Mouse (Mus musculus): ENCODE measurements around the gene Vcl.

The Vcl gene

DNA sequence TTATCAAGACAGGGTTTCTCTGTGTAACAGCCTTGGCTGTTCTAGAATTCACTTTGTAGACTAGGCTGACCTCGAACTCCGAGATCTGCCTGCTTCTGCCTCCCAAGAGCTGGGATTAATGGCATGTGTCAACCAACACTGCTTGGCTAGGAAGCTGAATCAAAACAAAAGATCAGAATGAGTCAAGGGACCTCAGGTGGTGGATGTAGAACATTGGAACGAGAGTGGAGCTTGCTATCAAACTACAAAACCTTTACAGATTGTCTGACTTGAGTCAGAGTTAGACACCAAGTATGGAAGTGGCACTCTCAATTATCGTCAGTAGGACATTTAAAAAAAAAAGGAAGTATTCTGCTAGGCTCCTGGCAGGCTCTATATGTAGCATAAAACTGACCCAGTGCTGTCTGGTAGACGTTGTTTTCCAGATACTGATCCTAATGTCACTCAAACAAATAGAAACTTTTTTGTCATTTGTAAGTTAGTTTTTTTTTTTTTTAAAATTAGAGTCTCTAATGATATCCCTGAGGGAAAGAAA, 84.7 kb downstream of the Vcl start:
- no peak for DNase-seq (ENCODE audit: low spot score in 2 of 2)

GRCm38 (mm10) chr14:21017871-21018270, 88.7 kb downstream of the Vcl start:
- DNase-seq (ENCODE audit: low spot score in 2 of 2), result no peak

DNA sequence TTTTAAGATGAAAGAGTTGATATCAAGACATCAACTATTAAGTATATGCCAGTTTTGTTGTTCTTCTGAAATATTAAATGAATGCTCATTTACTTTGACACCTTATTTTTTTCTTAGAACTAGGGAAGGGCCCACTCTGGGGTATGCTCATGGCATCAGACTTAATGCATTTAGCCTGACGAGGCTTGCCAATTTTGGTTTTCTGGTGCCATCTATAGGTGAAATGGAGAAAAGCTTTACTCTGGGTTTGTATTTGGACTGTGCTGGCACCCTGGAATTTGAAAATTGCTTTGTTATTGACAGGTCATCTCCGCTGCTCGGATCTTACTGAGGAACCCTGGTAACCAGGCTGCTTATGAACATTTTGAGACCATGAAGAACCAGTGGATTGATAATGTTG, 89.8 kb downstream of the Vcl start:
- no peak for DNase-seq (ENCODE audit: low spot score in 2 of 2)

DNA sequence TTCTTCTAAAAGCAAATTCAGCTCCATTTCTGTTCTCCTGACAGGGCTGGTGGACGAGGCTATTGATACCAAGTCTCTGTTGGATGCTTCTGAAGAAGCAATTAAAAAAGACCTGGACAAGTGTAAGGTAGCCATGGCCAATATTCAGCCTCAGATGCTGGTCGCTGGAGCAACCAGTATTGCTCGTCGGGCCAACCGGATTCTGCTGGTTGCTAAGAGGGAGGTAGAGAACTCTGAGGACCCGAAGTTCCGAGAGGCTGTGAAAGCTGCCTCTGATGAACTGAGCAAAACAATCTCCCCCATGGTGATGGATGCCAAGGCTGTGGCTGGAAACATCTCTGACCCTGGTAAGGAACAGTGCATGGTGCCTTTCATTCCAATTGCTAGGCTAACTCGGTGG, 91.2 kb downstream of the Vcl start:
- peak in 1 of 2 experiments; percentile 49 for DNase-seq (ENCODE audit: low spot score in 2 of 2)

DNA sequence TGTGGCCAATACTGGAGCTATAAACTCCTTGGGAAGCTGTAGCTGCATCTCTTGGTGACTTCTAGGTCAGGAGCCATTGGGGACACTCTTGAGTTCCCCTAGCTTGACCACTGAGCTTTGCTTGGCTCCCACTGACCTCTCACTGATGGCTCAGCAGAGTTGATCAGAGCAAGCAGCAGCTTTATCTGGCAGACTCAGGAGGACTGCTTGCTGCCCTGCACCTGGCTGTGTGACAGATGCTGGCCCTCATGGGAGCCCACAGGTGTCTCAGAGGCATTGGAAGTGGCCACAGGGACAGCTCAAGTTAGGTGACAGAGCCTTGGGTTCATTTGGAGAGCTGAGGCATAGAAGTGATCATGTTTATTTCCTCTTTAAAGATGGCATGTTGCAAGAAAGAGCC, 98.3 kb downstream of the Vcl start:
- no peak for DNase-seq (ENCODE audit: low spot score in 2 of 2)

- DNase-seq (ENCODE audit: low spot score in 2 of 2), result no peak
Observed at GRCm38 (mm10) chr14:21029025-21029659, 99.9 kb downstream of the Vcl start.

DNA sequence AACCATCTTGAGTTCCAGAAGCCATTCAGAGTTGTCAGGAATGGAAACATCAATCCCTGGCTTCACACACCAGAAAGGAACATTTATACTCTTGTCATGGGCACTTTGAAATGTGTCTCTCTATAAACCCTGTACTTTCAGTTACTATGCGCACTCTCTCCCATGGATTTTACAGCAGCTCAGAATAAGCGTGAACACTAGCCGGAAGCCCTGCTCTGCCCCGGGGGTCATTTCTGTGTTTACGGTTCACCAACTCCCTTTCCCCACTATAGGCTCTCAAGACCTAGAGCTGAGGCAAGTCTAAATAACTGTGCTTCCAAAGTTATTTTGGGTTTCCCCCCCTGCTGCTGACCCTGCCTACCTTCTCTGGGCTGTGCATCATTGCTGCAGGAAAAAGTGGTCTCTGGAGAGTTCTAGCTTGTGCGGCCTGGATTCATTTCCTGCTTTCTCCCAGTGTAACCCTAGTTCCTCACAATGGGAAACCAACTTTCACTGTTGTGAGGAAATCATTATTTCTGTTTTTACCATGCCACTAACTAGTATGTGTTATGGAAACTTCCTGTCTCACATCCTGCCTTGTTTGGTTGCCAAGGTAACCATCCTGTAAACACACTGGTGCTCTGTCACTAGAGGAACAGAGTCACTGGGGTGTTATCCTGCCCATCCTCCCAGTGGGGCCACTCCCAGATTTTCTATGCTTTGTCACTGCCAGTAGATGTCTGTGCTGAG, 102.7 kb downstream of the Vcl start:
- DNase-seq (ENCODE audit: low spot score in 2 of 2), result no peak

GRCm38 (mm10) chr14:21034271-21034670, 105.1 kb downstream of the Vcl start:
- no peak for DNase-seq (ENCODE audit: low spot score in 2 of 2)

DNA sequence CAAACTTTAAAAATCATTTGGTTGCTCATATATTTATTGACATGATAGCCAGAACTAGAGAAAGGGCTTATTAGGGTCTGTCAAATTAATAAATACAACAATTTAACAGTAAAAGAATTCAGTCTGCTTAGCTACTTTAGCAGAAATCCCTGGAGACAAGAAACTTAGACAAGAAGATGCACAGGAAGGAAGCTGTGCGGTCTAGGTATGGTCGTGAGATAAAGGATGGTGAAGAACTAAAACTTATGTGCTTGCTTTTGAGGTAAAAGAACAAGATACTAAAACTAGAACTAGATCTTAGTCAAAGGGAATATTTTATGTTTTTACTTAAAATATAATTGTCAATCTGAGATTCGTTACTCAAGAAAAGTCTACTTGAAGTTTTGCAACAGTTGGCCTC, 105.6 kb downstream of the Vcl start:
- no peak for DNase-seq (ENCODE audit: low spot score in 2 of 2)

DNA sequence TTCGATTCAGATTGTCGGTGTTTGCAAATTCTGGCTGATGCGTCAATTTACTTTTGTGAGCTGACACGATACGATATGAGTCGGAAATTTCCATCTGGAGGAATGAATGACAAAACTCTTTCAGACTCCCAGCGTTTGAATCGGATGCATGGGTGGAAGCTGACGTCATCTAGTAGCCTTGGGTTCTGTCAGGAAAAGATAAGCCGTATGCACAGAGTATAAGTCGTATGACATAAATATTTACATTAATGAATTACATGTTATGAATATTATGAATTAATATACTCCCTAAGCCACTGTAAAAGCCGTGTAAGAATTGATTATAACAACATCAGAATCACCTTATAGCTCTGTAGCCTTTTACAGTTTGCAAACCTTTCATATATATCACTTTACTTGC, 109.9 kb downstream of the Vcl start:
- no peak for DNase-seq (ENCODE audit: low spot score in 2 of 2)

DNA sequence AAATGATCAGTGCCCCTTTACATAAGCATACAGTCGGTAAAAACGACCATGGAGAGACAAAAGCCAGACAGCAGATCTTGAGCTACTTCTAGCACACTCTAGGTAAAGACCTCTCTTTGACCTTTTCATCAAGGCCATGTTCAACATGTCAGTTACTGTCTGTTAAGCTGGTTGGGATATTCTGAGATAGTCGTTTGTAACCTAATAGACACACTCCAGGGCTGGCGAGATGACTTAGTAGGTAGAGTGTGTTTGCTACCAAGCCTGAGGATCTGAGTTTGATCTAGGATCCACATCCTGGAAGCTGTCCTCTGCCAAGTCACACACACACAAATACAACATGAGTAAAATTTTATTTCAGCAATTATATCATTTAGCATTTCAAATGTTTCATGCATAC, 110.4 kb downstream of the Vcl start:
- DNase-seq (ENCODE audit: low spot score in 2 of 2), result no peak

DNA sequence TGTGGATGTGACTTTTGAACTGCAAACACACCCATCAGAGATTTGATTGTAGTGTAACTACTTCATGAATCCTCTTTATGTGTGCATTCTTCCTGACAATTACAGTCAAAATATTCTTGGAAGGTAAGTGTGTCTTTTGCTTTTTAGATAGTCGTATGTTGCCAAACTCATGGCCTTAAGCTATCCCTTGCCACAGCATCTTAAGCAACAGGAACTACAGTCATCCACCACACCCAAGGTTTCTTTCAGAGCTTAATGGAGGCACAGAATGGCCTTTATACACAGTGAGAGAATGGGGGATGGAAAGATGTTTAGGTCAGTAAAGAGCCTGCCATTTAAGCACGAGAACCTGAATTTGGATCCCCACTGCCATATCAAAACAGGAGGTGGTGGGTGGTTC, 118.6 kb downstream of the Vcl start:
- DNase-seq (ENCODE audit: low spot score in 2 of 2), result no peak

DNA sequence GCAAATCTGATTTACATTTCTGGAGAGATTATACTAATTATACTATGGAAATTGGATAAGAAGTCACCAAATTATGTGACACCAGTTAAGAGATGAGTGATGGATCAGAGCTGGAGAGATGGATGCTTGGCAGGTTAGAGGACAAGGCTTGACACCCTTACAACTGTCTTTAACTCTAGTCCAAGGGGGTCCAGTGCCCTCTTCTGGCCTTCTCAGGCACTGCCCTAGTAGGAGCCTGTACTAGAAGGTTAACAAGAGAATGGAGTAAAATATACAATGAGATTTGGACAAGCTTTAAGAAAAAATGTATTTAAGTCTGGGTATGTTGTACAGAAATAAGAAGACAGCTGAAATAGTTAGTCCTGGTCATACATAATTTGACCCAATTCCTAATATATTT, 119.7 kb downstream of the Vcl start:
- no peak for DNase-seq (ENCODE audit: low spot score in 2 of 2)

DNA sequence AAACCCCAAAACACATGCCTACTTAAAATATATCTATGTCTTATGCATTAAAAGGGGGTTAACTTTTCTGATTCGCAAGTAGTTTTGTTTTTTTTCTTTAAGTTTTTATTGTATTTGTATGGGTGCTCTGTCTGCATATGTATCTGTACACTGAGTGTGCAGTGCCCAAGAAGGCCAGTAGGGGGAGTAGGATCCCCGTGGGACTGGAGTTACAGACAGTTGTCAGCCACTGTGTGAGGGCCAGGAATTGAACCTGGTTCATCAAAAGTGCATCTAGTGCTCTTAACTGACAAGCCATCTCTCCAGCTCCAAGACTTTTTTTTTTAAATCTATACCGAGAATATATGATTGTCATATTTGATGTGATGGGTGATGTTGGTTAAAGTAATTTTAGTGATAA, 121.5 kb downstream of the Vcl start:
- no peak for DNase-seq (ENCODE audit: low spot score in 2 of 2)

DNA sequence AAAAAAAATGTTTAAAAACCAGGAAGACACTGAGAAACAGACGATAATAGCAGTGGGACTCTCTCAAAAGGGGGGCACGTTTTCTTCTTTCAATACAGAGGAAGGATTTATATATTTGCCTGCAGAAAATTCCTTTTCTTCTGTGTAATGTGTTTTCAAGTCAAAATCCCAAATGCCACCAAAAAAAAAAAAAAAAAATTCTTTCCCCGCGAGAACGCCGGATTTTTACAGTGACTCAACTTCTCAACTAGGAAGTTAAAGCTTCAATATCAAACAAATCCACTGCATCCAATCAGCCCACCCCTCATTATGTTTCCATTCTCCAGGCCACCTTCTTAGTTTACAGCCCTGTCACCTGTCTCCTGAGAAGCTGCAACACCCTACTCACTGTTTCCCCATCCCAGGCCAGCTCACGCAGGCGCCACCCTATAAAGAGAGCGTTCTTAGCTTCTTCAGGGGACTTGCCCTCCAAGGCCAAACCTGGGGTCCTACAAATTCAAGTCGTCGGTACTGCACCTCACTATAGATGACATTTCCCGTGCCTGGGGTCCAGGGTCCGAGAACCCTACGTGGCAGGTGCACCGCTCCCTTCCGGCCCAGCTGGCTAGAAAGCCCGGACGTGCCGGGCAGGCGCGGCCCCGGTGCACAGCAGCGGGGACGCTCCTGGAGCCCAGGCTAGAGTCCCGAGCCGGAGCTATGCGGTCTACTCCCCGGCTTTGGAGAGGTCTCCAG, 122.3 kb downstream of the Vcl start:
- DNase-seq (ENCODE audit: low spot score in 2 of 2), result no peak

DNA sequence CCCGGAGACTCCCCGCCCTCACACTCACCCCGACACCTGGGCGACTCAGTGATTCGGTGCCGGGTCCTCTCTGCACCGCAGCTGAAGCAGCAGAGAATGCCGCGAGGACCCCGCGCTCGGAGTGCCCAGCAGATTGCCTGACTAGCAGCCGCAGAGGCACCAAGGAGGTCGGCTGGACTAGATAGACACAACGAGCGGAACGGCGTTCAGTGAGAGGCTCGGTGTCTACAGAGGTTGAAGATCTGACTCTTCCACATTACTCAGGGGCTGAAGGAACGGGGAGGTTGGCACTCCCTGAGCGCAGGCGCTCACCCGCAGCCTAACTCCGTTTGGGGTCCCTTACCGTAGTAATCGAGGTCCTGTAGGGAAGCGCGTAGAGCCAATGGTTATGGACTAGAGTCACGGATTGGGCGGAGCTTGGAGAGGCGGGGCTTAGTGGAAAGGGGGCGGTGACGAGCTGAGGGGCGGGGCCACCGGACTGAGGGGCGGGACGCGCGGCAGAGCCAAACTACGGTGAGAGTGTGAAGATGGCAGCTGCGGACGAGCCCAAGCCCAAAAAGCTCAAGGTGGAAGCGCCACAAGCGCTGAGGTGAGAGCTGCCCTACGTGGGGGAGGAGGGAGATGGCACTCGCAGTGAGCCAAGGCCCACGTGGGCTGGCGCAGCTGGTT, 123.0 kb downstream of the Vcl start, which contains the start of the genes Ap3m1 and Adk:
TSS of gene Ap3m1 (minus strand) at position 397 of the 669 bp plus-strand sequence.
TSS of gene Adk (plus strand) at position 463 of the 669 bp plus-strand sequence.
- DNase-seq (ENCODE audit: low spot score in 2 of 2), result peak; percentile 90 to 91

GRCm38 (mm10) chr14:21052781-21053130, 123.6 kb downstream of the Vcl start:
- peak in 1 of 2 experiments; percentile 62 for DNase-seq (ENCODE audit: low spot score in 2 of 2)

GRCm38 (mm10) chr14:21053151-21053550, 124.0 kb downstream of the Vcl start:
- no peak for DNase-seq (ENCODE audit: low spot score in 2 of 2)

DNA sequence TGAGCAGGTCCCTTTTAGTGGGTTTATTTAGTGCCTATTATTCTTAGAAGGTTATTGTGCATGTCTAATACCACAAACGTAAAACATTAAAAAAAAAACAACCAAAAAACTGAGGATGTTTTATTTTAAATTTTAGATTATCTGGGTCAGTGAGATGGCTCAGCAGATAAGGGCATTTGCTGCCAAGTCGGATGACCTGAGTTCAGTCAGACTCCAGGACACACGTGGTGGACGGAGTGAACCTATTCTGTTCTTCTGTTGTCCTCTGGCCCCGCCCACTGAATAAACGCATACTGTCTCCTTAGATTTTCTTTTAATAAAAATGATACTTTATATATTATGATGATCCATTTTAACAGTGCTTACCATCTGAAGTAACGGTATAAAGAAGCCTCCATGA, 124.4 kb downstream of the Vcl start:
- DNase-seq (ENCODE audit: low spot score in 2 of 2), result no peak

DNA sequence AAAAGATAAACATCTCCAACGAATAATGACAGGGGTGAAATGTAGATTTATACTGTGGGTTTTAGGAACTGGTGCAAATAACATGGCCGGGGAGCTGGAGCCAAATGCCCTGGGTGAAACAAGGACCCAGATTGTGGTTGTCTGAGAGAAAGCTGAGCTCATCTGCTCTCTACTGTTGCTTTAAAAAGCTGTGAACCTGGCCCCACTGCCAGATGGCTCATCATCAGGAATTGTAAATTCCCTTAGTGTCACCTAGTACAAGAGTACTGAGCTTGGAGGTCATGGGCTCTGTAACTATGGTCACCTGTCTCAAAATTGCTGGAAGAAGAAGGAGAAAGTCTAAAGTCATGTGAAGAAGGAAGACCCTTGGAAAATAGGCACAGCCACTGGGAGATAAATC, 129.8 kb downstream of the Vcl start:
- DNase-seq (ENCODE audit: low spot score in 2 of 2), result no peak

DNA sequence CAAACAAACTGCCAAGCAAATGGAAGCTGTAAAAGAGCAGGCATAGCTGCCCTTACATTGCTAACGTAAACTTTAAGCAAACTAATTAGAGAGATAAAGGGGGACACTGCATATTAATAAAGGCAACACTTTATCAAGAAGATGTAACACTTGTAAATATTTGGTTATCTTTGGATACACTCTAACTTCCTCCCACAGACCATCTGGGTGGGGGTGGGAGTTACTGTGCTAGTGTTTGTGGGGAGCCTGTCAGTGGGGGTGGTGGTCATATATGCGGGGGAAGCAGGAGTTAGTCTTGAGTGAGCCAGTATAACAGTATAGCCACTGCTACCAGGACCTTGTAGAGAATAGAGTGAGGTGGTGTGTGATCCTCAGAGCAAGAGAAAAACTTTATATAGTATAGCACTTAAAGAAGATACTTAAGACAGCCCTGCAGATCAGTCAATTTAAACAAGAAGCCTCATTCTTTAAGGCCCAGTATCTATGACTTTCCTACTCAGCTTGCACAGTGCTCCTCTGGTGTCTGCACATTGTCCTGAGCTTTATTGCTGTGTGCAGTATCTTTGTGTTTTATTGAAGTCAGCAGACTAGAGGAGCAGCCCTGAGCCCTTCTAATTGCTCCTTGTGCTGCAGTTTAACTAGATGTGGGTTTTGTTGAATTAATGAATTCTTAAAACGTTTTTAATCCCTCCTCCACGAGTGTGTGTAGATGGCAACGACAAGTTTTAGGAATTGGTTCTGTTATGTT, 133.7 kb downstream of the Vcl start:
- no peak for DNase-seq (ENCODE audit: low spot score in 2 of 2)

Data from frontal cortex, postnatal 14 days (tissue).